Mouse (Mus musculus): ENCODE results near the gene Cox20.
A peak's percentile ranks its signal among the peaks of the same experiment; 100 is the strongest.
"Not testable (repeated sequence)": the region's sequence is repeated elsewhere in the genome, so short reads cannot be mapped to it uniquely, and the experiment has no call there.

The Cox20 gene

DNA sequence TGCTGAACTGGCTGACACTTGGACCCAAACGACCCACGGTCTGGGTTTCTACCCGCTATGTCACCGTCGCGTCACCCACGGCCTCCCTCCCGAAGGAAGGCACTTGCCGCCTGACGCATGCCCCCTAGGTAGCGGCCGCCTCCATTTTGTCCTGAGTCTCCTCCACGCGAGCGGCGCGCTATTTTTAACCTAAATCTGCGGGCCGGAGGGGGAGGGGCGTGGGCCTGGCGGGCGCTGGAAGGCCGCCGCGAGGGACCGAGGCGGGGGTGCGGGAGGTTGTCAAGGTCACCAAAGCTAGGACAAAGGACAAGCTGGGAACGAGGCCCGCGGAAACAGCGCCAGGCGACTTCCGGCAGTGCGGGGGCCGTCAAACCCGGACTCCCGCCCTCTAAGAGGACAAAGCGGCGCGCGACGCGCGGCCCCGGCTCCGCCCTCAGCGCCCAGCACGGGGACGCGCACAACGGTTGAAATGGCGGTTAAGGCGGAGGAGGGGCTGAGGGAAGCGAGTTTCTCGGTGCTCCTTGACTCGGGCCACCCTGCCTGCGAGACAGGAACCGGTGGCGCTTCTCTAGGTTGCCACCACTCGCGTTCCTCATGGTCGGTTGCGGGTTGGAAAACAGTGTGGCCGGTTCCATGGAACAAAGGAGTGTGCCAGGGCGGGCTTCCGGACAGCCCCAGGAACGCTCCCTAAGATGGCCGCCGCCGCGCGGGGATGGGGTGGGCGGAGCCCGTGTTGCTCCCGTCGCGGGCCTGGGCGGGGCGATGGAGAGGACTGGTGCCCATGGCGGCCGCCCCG is at the start of gene Cox20:
Cox20 (plus strand) TSS at position 742 of the 796 bp plus-strand sequence.
- DNase-seq (ENCODE audit: low read depth in 2 of 2, low spot score in 2 of 2) = peak; percentile 93 to 94

DNA sequence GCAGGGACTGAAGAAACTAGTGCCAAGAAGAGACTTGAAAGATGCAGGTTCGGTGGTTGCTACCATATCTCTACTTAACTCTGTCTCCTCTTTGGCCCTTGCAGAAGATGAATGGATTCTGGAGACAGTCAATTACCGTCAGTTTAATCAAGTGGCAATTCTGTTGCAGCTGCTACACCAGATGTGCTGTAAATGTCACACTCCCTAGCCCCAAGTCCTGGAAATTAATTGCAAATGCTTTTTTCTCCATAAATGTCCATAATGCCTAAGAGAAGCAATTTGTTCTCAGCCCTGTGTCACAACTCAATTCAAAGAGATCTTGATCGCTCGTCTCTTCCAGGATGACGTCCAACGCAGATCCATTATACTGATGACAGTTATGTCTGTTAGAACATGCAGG is 48.3 kb upstream of the Cox20 start:
- no peak for DNase-seq (ENCODE audit: low read depth in 2 of 2, low spot score in 2 of 2)

DNA sequence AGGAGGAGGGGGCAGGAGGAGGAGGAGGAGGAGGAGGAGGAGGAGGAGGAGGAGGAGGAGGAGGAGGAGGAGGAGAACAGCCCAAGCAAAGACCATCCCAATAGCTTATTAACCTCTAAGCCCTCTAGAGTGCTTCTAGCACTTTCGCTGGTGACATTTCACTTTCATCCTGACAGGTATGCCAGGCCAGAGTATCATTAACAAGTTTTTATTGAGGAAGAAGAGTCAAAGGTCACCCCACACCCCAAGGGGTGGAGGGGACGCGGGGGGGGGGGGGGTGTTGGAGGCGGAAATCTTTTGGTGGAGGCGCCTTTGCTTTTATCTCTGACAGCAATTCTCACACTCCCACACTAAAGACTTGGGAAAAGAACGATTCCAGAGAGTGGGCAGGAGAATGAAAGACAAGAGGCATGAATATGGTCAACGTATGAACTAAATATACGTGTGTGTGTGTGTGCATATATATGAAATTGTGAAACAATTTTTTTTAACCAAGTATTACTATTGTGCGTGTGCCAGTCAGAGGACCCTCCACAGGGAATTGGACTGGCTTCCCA is 43.7 kb upstream of the Cox20 start:
- DNase-seq (ENCODE audit: low read depth in 2 of 2, low spot score in 2 of 2) = no peak

DNA sequence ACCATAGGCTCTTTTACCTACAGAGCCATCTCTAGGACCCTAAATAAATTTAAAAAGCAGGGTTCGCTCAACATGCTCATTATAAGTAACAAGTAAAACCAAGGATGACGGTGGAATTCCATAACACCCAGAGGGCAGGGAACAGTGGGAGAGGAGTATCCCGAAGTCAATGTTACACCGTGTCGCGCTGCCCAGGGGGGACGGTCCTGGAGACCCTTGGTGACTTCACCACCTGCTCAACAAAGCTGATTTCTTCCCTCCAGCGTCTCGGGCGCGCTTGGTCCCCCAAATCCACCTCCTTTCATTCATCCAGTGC is 43.2 kb upstream of the Cox20 start:
- no peak for DNase-seq (ENCODE audit: low read depth in 2 of 2, low spot score in 2 of 2)

DNA sequence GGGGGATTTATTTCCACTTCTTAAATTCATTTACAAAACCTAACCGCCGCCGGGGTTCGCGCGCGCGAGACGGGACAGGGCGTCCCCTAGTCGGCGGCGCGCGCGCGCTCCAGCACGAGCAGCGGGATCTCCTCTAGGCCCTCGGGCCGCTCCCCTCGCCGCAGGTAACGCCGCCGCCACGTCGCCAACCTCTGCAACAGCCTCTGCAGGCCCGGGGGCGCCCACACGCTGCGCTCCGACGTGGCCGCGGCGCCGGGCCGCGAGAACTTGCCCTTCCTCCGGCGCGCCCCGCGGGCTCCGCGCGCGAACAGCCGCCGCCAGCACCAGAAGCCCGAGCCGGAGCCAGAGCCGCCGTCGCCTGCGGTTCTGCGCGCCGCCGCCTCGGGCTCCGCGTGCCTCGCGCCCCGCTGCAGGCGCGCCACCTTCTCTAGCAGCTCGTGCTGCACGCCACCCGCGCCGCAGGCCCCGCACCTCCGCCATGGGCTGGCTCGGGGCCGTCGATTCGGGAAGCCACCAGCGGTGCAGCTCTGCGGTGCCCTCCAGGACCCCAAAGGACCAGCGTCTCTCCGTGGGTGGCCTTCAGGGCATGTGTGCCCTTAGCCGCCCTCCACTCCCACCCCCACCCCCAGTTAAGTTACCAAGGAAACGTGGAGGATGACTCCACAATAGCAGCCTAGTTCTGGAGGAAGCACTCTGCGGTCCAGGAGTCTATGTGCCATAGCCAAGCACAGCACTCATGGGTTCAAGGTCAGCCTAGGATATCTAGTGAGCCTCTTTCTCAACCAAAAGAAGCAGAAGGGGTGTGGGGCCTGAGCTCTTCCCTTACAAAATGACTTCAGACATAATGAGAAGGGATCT is 42.6 kb upstream of the Cox20 start:
- no peak for DNase-seq (ENCODE audit: low read depth in 2 of 2, low spot score in 2 of 2)

DNA sequence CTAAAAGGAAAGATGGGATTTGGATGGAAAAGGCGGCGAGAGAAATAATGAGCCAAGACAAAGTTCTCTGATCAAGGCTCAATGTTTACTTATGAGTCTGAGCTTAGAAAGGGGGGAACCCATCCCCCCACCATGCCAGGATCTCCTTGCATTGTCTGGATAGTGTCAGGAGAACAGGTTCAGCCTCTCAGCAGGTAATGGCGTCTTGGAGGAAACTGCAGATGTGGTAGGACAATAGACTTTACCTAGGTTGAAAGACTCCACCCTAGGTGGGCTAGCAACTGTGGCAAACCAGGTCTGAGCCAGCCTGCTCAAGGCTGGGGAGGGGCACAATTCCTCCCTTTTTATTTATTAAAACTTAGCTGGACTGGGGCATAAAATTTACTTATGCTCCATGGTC is 35.6 kb upstream of the Cox20 start:
- not testable (repeated sequence) for DNase-seq (ENCODE audit: low read depth in 2 of 2, low spot score in 2 of 2)

DNA sequence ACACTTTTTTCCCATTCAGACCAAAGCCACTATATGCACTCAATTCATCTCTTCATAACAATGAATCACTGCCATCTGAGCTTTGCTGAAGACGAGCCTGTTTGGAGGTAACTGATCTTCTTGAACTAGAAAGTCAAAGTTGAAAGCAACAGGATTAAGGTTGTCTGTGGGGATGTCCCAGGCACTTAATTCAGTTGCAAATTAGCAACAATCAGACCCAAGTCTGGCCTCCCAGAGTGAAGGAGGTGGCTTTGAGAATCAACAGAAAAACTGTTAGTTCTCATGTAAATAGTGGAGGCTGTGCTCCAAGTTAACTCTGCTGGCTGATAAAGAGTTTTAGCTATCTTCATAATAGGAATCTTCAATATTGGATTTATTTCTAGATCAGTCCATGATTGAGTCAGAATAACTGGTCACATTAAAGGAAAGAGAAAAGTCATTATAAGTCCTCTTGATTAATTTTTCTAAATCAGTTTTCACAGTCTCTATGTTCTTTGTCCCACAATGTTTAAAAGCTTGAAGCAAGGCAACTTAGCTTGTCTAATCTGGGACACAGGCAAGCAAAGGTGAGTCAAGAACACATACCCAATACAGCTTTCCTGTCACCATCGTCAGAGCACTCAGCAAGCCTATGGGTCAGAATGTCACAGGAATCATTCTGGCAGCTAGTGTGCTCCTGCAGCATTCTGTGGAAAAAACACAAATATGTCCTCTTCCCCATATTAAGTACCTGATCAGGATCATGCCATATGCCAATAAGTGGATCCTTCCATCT is 34.8 kb upstream of the Cox20 start:
- DNase-seq (ENCODE audit: low read depth in 2 of 2, low spot score in 2 of 2) = no peak

DNA sequence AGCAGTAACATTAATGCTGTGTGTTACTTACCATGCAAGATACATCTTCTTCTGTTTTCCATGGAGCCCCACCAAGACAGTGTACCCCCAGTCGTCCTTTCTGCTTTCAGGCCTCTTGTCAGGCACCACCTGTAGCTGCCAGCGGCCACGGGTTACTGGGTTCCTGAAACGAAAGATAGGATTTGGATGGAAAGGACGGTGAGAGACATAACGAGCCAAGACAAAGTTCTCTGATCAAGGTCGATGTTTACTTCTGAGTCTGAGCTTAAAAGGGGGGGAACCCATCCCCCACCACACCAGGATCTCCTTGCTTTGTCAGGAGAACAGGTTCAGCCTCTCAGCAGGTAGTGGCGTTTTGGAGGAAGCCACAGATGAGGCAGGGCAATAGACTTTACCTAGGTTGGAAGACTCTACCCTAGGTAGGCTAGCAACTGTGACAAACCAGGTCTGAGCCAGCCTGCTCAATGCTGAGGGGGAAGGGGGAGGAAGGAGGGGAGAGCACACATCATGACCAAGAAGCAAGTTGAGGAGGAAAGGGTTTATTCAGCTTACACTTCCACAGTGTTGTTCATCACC is 31.2 kb upstream of the Cox20 start:
- DNase-seq (ENCODE audit: low read depth in 2 of 2, low spot score in 2 of 2) = no peak

DNA sequence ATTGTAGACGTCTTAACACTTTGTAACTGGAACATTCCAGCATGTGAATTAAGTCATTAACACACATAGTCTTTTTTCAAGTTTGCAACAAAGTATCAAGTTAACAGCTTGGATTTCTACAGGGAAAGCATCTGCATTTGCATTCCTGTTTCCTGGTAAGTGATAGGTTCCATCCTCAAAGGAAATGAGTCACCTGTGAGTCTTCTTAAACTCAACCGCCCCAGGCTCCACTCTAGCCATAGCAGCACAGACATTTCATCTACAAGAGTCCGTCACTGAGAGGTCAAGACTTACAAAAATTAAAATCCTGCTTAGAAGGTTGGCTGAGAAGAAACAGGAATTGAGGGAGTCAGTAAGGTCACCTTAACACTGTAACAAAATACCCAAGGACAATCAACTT is 27.2 kb upstream of the Cox20 start:
- DNase-seq (ENCODE audit: low read depth in 2 of 2, low spot score in 2 of 2) = no peak

DNA sequence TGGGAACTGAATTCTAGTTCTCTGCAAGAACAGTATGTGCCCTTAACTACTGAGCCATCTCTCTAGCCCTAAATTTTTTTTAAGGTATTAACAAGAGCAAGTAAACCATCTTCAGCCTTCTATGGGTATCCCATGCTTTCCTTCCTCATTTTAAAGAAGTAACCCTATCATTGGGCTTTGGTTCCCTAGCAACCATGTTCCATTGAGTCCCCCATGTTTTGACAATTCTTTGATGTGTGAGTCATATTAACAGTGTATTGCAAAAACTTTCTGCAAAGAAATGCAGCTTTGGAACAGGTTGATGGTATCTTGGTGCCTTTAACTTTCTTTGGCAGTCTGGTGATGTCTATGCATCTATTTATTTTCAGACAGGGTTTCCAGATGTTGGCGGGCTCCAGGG is 24.9 kb upstream of the Cox20 start:
- no peak for DNase-seq (ENCODE audit: low read depth in 2 of 2, low spot score in 2 of 2)

DNA sequence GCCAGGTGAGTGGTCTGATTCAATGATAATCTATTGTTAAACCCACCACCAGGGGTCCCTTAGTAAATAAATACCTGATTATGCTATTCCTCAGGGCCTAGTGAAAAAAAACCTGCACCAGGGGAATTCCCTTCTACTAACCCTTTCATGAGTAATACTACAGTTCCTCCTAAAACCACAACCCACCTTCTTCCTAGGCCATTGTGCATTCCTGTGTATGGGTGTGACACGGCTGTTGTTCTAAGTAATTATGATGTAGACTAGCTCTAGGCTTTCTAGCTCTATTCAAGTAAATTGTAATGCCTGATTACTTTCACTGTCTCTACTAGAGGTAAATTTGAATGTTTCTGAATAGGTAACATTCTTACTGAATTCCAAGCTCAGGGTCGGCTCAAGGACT is 17.7 kb upstream of the Cox20 start:
- not testable (repeated sequence) for DNase-seq (ENCODE audit: low read depth in 2 of 2, low spot score in 2 of 2)

DNA sequence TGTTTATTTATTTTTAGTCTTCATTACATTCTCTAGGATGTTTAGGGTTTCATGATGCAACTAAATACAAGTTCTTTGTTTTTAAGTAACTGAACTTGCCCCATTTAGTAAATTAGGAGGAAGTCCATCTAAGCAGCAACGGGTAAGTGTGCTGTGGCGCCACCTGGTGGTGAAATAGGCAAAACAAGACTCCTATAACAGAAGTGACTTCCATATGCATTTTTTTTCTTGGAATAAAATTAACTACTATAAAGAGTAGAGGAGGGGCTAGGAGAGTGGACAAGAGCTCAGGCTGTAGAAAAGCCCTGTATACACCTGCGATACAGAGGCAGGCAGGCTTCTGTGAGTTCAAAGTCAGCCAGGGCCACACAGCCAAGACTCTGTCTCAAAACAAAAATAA is 15.5 kb upstream of the Cox20 start:
- peak; percentile 63 to 69 for DNase-seq (ENCODE audit: low read depth in 2 of 2, low spot score in 2 of 2)

DNA sequence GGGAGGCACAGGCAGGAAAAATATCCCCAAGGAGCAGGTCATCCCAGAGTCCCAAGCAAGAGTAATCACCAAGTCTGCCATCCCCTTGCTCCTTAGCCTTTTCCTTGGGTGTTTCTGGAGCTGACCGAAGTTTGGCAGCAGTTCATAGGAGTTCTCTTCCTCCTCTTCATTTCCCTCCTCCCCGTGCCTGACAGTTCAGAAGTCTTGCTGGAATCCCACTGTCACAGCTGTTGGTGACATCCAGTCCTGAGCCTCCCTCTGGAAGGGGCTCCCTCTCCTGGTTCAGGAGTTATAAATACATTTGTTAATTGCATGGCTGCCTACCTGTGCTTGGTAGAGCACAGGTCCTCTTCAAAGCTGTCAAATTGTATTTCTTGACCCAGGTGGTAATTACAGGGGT is 9.4 kb upstream of the Cox20 start:
- no peak for DNase-seq (ENCODE audit: low read depth in 2 of 2, low spot score in 2 of 2)

DNA sequence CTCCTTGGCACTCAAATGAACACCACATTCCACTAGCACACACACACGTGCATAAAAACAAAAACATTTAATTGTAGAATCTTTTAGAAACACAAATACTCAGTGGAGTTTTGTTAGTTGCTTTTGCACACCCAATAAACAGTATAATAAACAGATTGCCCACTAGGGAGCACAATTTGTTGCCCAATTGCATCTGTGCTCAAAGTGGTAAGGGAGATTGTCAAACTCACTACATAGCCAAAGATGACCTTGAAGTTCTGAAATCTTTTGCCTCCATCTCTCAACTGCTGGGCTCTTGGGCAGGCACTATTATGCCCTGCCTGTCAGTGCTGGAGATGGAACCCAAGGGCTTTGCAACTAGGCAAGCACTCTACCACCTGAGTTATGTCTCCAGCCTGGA is 8.8 kb upstream of the Cox20 start:
- peak in 1 of 2 experiments; percentile 14 for DNase-seq (ENCODE audit: low read depth in 2 of 2, low spot score in 2 of 2)

DNA sequence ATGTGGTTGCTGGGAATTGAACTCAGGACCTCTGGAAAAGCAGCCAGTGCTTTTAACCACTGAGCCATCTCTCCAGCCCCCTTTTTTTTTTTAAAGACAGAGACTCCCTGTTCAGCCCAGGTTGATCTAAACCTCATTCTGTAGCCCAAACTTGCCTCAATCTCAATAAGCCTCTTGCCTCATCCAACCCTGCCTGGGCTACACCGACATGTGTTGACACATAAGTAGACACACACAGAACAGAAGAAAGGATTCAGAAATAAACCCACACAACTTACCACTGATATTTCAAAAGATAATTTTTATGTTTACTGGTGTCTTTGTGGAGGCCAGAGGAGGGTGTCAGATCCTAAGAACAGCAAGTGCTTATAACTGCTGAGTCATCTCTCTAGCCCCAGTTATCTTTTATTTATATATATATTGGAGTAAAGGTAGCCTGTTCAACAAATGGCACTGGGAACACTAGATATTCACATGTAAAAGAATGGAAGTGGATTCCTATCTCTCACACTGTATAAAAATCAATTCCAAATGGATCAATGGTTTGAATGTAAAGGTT is 5.8 kb upstream of the Cox20 start:
- no peak for DNase-seq (ENCODE audit: low read depth in 2 of 2, low spot score in 2 of 2)

DNA sequence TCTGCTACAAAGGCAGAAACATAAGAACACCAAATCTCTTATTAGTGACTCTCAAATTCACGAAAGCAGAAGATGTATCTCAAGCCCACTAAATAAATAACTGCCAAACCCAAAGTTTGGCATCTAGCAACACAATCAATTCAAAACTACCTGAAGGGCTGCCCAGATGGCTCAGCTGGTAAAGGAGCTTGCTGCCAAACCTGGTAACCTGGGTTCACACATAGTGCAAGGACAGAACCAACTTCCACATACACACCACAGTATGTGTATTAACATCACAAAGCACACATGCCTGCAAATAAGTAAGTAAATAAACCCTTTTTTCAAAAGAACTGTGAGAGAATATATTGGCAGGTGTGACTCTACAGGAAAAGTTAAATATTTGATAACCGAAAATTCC is 4.7 kb upstream of the Cox20 start:
- no peak for DNase-seq (ENCODE audit: low read depth in 2 of 2, low spot score in 2 of 2)

DNA sequence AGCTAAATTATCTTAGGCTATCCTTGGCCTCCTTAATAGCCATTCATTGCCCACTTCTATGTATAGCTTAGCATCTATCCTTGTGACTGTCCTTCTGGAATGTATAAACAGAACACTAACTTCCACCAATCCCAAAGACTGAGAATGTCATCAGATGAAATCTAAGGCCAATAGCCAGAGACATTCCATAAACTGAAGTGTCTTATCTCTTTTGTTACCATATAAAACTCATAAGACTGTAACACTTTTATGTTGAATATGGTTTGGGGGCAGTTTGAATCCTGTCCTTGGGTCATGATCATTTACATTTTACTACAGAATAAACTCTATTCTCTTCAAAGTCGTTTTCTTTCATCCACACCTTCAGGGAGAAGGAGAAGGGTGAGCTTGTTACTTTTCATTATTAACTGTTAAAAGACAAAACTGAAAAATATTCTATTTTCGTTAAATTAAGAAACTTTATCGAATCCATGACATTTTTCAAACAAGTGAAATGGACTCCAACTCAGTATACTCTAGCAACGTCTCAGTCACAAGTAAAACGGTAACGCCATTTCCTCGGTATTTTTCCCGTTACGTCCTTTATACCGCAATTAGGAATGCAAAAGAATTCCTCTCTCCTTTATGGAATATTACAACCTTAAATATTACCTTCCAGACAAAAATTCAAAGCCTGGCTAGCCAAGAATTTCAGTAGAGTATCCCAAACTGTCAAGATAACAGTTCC is 1.5 kb upstream of the Cox20 start:
- DNase-seq (ENCODE audit: low read depth in 2 of 2, low spot score in 2 of 2) = no peak

DNA sequence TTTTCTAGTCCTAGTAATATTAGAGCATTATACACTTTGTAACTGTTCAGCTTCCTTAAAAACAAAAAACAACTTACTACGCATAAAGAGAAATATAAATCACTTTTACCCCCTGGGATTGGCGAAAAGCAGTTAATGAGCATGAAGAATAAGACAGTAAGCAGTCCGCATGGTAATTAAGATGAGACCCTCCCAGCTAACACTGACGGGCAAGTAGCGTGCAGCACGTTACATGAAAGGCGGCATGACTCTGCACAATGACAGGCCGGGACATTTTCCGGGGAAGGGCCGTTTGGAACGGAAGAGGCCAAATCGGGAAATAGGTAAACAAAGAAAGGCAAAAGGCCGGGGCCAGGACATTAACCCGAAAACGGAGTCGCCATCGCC is 935 bp upstream of the Cox20 start:
- DNase-seq (ENCODE audit: low read depth in 2 of 2, low spot score in 2 of 2) = no peak

DNA sequence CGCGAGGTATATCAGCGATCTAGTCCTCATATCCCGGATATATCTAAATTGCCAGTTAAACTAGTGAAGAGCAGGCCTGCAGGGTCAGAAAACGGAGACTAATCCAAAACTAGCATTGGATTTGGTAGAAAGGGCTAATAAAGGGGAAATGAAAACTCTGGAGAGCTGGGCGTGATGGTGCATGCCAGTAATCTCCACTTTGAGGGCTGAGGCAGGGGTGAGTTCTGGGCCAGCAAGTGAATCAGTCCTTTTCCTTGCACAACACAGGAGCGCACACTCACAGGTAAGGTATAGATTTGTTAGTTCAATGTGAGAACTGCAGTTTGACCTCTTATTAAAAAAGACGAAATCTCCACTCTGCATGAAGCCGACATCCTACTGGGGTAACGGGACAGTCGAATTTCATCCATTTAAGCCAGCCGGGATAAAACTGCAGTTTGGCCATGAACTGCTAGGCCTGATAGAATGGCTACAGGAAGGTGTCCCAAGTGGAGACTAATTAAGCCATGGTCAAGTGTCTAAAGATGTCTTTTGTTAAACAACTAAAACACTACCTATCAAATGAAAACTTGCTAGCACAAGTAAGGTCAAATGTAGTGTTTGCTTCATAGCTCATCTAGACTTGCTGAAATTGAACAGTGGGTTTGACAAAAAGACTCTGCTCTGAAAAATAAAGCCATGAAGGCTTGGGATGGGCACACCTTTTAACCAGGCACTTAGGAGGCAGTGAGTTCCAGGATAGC is 536 bp downstream of the Cox20 start:
- DNase-seq (ENCODE audit: low read depth in 2 of 2, low spot score in 2 of 2) = no peak

Measured in CD8-positive naive resting alpha-beta T cell, adult 2 months (primary cell).